Mouse (Mus musculus) thymus, postnatal 4 days (tissue): ENCODE data around the gene Pdzrn4.

ENCODE experiments used
- DNase-seq: peaks from one replicate; pipeline ENCODE4 v3.0.0; 2021

Gene Pdzrn4

GRCm38 (mm10) chr15:92500276-92500838, 103.7 kb downstream of the Pdzrn4 start:
- no peak for DNase-seq

- DNase-seq = no peak
Observed at GRCm38 (mm10) chr15:92502797-92503196, 106.1 kb downstream of the Pdzrn4 start.

- no peak for DNase-seq
Observed at GRCm38 (mm10) chr15:92509372-92509771, 112.7 kb downstream of the Pdzrn4 start.

GRCm38 (mm10) chr15:92515651-92516050, 119.0 kb downstream of the Pdzrn4 start:
- DNase-seq = no peak

GRCm38 (mm10) chr15:92520677-92521225, 124.1 kb downstream of the Pdzrn4 start:
- DNase-seq = no peak

- DNase-seq = no peak
Observed at GRCm38 (mm10) chr15:92521686-92522085, 125.0 kb downstream of the Pdzrn4 start.

GRCm38 (mm10) chr15:92524917-92525316, 128.2 kb downstream of the Pdzrn4 start:
- no peak for DNase-seq

GRCm38 (mm10) chr15:92525416-92525815, 128.7 kb downstream of the Pdzrn4 start:
- DNase-seq = no peak

- DNase-seq = peak; percentile 16
Observed at GRCm38 (mm10) chr15:92526731-92527130, 130.1 kb downstream of the Pdzrn4 start.

- DNase-seq = no peak
Observed at GRCm38 (mm10) chr15:92543252-92543651, 146.6 kb downstream of the Pdzrn4 start.

GRCm38 (mm10) chr15:92547294-92547911, 150.7 kb downstream of the Pdzrn4 start:
- DNase-seq = no peak

- no peak for DNase-seq
Observed at GRCm38 (mm10) chr15:92555012-92555574, 158.4 kb downstream of the Pdzrn4 start.

- no peak for DNase-seq
Observed at GRCm38 (mm10) chr15:92555716-92556115, 159.0 kb downstream of the Pdzrn4 start.

GRCm38 (mm10) chr15:92558592-92558991, 161.9 kb downstream of the Pdzrn4 start:
- no peak for DNase-seq

GRCm38 (mm10) chr15:92562149-92562548, 165.5 kb downstream of the Pdzrn4 start:
- DNase-seq = no peak

GRCm38 (mm10) chr15:92563576-92563975, 166.9 kb downstream of the Pdzrn4 start:
- DNase-seq = no peak

GRCm38 (mm10) chr15:92570526-92571243, 174.0 kb downstream of the Pdzrn4 start:
- DNase-seq = no peak

GRCm38 (mm10) chr15:92571244-92571539, 174.5 kb downstream of the Pdzrn4 start:
- DNase-seq = no peak

GRCm38 (mm10) chr15:92577476-92577875, 180.8 kb downstream of the Pdzrn4 start:
- DNase-seq = no peak

- DNase-seq = no peak
Observed at GRCm38 (mm10) chr15:92580217-92580616, 183.5 kb downstream of the Pdzrn4 start.

GRCm38 (mm10) chr15:92580742-92581383, 184.2 kb downstream of the Pdzrn4 start:
- DNase-seq = no peak

GRCm38 (mm10) chr15:92584357-92585138, 187.9 kb downstream of the Pdzrn4 start:
- DNase-seq = no peak
